Mouse (Mus musculus) heart, embryonic 16.5 days (tissue): ENCODE results near the gene Epas1. TPM values are rescaled to one million over a fixed set of nuclear protein-coding genes. Genes with fewer than 3 reads are reported as not detected.
A peak's percentile ranks its signal among the peaks of the same experiment; 100 is the strongest.

Experiments
- ATAC-seq: fragments of 200-750 bp; cut with Nextera tagmentation; replicated peaks from 2 replicates; pipeline ENCODE4 v1.8.0; 2017; ENCODE audit warnings: moderate number of reproducible peaks; ENCODE audit not compliant: insufficient read depth, low FRiP score; ENCODE audit errors: extremely low read depth
- H3K27ac ChIP-seq: fragments of 300-500 bp; sonication (generic); 2 replicates; pipeline ENCODE4 v1.5.1; 2014; ENCODE audit warnings: mild to moderate bottlenecking, low read length, control low read depth, moderate library complexity
- H3K27me3 ChIP-seq: fragments of 300-500 bp; sonication (generic); 2 replicates; pipeline ENCODE4 v1.6.1; 2014; ENCODE audit warnings: low read length, mixed read lengths; ENCODE audit not compliant: control insufficient read depth, insufficient read depth
- H3K36me3 ChIP-seq: fragments of 300-500 bp; sonication (generic); 2 replicates; pipeline ENCODE4 v1.6.1; 2014; ENCODE audit not compliant: control insufficient read depth, insufficient read depth
- H3K4me1 ChIP-seq: fragments of 300-500 bp; sonication (generic); 2 replicates; pipeline ENCODE4 v1.6.1; 2014; ENCODE audit warnings: low read length, mixed read lengths; ENCODE audit not compliant: control insufficient read depth, insufficient read depth
- H3K4me2 ChIP-seq: fragments of 300-500 bp; sonication (generic); 2 replicates; pipeline ENCODE4 v1.6.1; 2014; ENCODE audit warnings: low read depth, mild to moderate bottlenecking, control low read depth, low read length
- H3K4me3 ChIP-seq: fragments of 300-500 bp; sonication (generic); 2 replicates; pipeline ENCODE4 v1.5.1; 2014; ENCODE audit warnings: mild to moderate bottlenecking, control low read depth, low read length
- H3K9ac ChIP-seq: fragments of 300-500 bp; sonication (generic); 2 replicates; pipeline ENCODE4 v1.6.1; 2014; ENCODE audit warnings: low read length, control low read depth
- H3K9me3 ChIP-seq: fragments of 300-500 bp; sonication (generic); replicated peaks from 2 replicates; pipeline ENCODE4 v1.6.1; 2016; ENCODE audit warnings: low read length; ENCODE audit not compliant: control insufficient read depth
- WGBS: fragments of 180-500 bp; shearing (Covaris S2); extraction: QIAGEN DNeasy Blood & Tissue Kit; methylation state at CpG from one replicate; pipeline ENCODE4 v1.1.7; 2014; 5-methylcytosine and 5-hydroxymethylcytosine counted together
- polyA plus RNA-seq: library from polyadenylated mRNA; unstranded; fragments of >200 nt; fragmentation: Nextera tagmentation; extraction: Ambion mirVana; gene quantifications from 2 replicates; pipeline ENCODE4 v1.2.1, GENCODE M21; 2015

Epas1 gene
- polyA plus RNA-seq, 1 experiment from 2014 or later: 8.2 TPM

DNA sequence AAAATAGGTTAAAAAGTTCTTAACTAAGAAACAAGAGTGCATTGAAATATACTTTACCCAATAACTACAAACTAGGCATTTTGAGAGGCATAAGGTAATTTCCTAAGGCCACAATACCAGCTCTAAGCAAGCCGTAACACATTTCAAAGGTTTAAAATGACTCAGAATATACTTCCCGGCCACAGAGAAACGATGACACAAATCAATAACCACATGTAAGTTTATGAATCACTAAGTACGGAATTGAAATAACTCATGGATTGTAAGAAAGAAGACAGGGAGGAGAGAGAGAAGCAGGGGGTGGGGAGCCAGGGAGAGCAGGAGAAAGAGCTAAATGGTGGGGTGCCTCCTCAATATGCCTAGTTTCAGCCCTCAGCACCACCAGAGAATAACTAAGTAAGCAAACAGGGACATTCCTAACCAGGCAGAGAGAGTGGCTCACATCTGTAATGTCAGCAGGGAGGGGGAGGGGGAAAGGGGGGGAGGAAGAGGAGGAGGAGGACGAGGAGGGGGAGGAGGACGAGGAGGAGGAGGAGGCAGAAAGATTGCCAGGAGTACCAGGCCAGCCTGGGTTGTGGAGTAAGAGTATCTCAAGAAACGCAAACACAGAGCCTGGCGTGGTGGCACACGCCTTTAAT is 97.3 kb downstream of the Epas1 start:
- Histone ChIP-seq H3K9me3 (no peaks in the 10 kb centered on the region), H3K27ac (no peak overlapping the region), H3K4me1 (no peaks in the 10 kb centered on the region), H3K36me3 (no peaks in the 10 kb centered on the region), H3K4me3 (no peak overlapping the region), H3K4me2 (no peak overlapping the region), H3K9ac (no peak overlapping the region), H3K27me3 (no peaks in the 10 kb centered on the region)
- whole genome bisulfite sequencing: 67% methylated on average over 9 of the region's 9 CpGs
- no peak for ATAC-seq

DNA sequence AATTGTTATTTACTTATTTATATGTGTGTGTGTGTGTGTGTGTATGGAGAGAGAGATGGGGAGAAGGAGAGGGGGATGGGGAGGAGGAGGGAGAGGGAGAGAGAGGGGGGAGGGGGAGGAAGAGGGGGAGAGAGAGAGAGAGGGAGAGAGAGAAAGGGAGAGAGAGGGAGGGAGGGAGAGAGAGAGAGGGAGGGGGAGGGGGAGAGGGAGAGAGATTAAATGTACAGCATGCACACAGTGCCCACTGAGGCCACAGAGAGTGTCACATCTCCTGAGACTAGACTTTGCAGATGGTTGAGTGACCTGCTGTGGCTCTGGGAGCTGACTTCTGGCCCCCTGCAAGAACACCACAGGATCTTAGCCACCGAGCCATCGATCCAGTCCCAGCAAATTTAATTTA is 98.3 kb downstream of the Epas1 start:
- 84% methylated on average over 2 of the region's 2 CpGs for WGBS
- H3K4me1 ChIP-seq: no peaks in the 10 kb centered on the region
- H3K27ac ChIP-seq: no peak overlapping the region
- H3K9ac ChIP-seq: no peak overlapping the region
- H3K4me3 ChIP-seq: no peak overlapping the region
- no peak overlapping the region for H3K4me2 ChIP-seq
- no peaks in the 10 kb centered on the region for H3K36me3 ChIP-seq
- no peak for ATAC-seq
- H3K9me3 ChIP-seq: no peaks in the 10 kb centered on the region
- no peaks in the 10 kb centered on the region for H3K27me3 ChIP-seq

DNA sequence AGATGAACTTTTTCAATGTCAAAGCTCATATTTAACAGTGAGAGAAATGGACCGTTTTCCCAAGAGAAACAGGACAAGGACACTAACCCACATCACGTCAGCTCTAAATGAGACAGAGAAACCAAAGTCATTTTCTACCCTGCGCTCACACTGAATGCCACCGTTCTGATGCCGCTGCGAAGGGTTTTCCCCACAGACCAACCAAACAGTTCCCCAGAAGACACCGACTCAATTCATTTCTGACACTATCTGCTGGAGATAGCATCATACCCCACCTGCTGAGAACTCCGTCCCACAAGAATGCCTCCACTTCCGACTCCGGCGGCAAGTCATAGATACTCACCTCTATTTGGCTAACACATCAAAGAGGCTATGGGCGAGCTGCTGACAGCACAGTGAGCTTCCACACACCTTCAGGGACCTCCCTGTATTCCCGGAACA is 99.1 kb downstream of the Epas1 start:
- H3K36me3 ChIP-seq: no peaks in the 10 kb centered on the region
- H3K27me3 ChIP-seq: no peaks in the 10 kb centered on the region
- H3K27ac ChIP-seq: no peak overlapping the region
- WGBS: 53% methylated on average over 13 of the region's 13 CpGs
- no peak overlapping the region for H3K9ac ChIP-seq
- H3K4me1 ChIP-seq: no peaks in the 10 kb centered on the region
- H3K9me3 ChIP-seq: no peaks in the 10 kb centered on the region
- ATAC-seq: no peak
- no peak overlapping the region for H3K4me2 ChIP-seq
- H3K4me3 ChIP-seq: no peak overlapping the region

DNA sequence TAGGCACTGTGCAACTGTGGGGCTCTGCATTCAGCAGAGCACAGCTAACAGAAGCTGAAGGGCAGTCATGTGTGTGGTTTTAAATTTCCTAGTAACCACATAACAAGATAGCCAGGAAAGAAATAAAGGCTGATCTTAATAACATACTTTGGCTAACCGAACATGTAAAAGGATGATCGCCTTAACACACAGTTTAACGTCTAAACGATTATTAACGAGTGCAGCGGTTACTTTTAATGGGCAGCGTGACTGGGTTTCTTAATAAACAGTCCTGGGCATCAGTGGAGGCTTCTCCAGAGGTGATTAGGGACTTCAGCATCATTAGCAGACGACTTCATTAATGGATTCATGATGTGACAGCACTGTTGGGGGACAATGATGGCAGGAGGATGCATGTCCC is 117.1 kb downstream of the Epas1 start:
- H3K9me3 ChIP-seq: no peaks in the 10 kb centered on the region
- no peak for ATAC-seq
- 89% methylated on average over 8 of the region's 8 CpGs for WGBS
- no peaks in the 10 kb centered on the region for H3K4me1 ChIP-seq
- H3K4me3 ChIP-seq: no peak overlapping the region
- H3K4me2 ChIP-seq: no peak overlapping the region
- no peaks in the 10 kb centered on the region for H3K36me3 ChIP-seq
- H3K9ac ChIP-seq: no peak overlapping the region
- H3K27ac ChIP-seq: no peak overlapping the region
- H3K27me3 ChIP-seq: no peaks in the 10 kb centered on the region

DNA sequence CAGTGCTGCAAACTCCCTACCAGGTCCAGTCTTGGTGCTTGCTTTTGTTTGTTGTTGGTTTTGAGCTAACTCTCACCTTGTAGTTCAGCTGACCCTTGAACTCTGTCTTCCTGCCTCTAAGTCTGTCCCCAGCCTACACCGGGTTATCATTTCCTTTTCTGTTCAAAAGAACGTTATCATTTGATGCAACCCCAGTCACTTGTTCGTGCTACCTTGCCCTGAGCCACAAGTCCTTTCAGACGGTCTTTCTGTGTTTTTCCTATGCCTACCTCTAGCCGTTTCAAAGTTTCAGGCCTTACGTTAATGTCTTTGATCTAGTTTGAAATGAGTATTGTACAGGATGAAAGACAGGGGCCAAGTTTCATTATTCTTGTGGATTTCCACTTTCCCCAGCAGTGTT is 119.1 kb downstream of the Epas1 start:
- 55% methylated on average over 6 of the region's 6 CpGs for WGBS
- no peak overlapping the region for H3K4me3 ChIP-seq
- ATAC-seq: no peak
- no peaks in the 10 kb centered on the region for H3K36me3 ChIP-seq
- no peak overlapping the region for H3K27ac ChIP-seq
- no peaks in the 10 kb centered on the region for H3K27me3 ChIP-seq
- H3K9me3 ChIP-seq: no peaks in the 10 kb centered on the region
- no peaks in the 10 kb centered on the region for H3K4me1 ChIP-seq
- H3K4me2 ChIP-seq: no peak overlapping the region
- H3K9ac ChIP-seq: no peak overlapping the region

DNA sequence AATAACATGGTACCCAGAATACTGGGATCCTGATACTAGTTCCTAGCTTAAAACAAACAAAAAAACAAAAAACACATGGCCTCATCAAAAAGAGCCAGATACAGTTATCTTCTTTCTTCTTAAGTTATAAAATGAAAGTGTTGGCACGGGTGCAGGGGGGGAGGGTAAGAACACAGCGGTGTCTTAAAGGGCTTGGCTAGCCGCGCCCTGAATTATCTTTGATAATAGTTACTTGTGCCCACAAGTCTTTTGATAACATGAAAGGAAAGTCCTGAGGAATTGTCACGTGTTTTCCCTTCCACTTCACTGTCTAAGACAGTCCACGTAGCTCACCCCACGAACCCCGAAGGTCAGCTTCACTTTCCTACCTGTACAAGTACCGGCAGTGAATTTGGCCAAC is 123.4 kb downstream of the Epas1 start:
- ATAC-seq: no peak
- no peak overlapping the region for H3K27ac ChIP-seq
- H3K9ac ChIP-seq: no peak overlapping the region
- no peaks in the 10 kb centered on the region for H3K36me3 ChIP-seq
- H3K4me3 ChIP-seq: no peak overlapping the region
- H3K4me1 ChIP-seq: no peaks in the 10 kb centered on the region
- H3K9me3 ChIP-seq: no peaks in the 10 kb centered on the region
- no peak overlapping the region for H3K4me2 ChIP-seq
- 81% methylated on average over 9 of the region's 9 CpGs for WGBS
- H3K27me3 ChIP-seq: no peaks in the 10 kb centered on the region

DNA sequence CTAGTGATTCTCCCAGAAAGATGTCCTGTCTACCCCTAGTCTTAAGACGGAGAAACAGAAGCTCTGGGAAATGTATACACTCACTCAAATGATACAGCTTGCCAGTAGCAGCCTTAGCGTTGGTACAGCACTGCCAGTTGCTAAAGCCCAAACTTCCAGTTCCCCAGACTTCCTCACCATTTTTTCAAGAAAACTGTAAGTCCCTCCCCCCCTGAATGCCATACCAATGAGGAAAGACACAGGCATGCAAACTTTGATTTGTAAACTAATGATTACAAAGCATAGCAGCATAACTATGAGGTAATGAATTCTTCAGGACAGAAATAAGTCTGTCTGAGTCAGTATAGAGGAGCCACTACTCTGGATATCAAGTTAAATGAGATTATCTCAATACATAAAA is 124.2 kb downstream of the Epas1 start:
- Histone ChIP-seq H3K27me3 (no peaks in the 10 kb centered on the region), H3K9ac (no peak overlapping the region), H3K9me3 (no peaks in the 10 kb centered on the region), H3K4me1 (no peaks in the 10 kb centered on the region), H3K4me3 (no peak overlapping the region), H3K27ac (no peak overlapping the region), H3K4me2 (no peak overlapping the region), H3K36me3 (no peaks in the 10 kb centered on the region)
- ATAC-seq: no peak
- WGBS: 59% methylated on average over 2 of the region's 2 CpGs

DNA sequence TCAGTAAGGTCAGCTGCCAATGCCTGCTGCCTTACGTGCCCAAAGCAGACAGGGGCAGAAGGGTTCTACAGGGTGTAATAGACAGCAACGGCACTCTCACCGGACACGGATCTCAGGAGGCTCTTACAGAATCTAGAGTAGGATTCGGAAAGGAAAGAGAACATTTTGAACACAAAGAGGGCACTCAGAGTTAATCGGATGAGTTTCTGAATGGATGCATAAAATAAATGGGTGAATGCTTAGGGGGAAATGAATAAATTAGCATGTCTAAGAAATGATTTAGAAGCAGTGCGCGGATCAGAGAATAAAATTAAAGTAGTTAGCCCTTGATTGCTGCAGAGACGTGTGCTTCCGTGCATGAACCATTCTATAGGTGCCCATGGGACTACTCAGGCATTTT is 126.6 kb downstream of the Epas1 start:
- Histone ChIP-seq H3K4me2 (no peak overlapping the region), H3K9me3 (no peaks in the 10 kb centered on the region), H3K4me3 (no peak overlapping the region), H3K9ac (no peak overlapping the region), H3K27me3 (no peaks in the 10 kb centered on the region), H3K4me1 (no peaks in the 10 kb centered on the region), H3K36me3 (no peaks in the 10 kb centered on the region), H3K27ac (no peak overlapping the region)
- 83% methylated on average over 10 of the region's 10 CpGs for WGBS
- ATAC-seq: no peak

DNA sequence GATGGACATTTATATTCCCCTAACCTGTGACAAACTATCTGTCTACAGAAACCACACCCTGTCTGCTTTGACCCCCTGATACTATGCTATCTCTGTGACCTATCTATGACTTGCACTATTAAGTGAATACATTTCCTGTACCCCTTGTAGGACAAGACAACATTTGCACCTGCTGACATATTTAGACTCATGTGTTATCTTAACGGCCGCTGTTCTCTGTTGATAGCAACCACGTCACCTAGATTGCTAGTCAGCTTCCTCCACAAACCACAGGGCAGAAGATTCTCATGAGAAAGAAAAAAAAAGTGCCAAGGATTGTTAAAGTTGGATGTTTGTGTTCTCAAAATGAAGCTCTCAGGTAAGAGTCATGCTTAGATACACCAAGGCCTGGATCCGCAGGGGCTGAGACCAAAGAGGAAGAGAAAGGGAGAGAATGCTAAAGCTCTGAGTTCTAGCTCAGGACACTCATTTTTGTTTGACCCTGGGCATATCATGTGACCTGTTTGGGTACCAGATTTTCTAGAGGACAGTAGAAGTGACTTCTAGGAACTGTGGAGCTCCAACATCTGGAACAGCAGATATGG is 127.1 kb downstream of the Epas1 start:
- H3K27ac ChIP-seq: no peak overlapping the region
- no peak overlapping the region for H3K4me2 ChIP-seq
- peak; percentile 49 for ATAC-seq
- 48% methylated on average over 4 of the region's 4 CpGs for WGBS
- H3K9ac ChIP-seq: no peak overlapping the region
- no peaks in the 10 kb centered on the region for H3K4me1 ChIP-seq
- H3K27me3 ChIP-seq: no peaks in the 10 kb centered on the region
- no peaks in the 10 kb centered on the region for H3K9me3 ChIP-seq
- no peak overlapping the region for H3K4me3 ChIP-seq
- no peaks in the 10 kb centered on the region for H3K36me3 ChIP-seq
